Mouse (Mus musculus): Measurements from ENCODE around the gene Tmem108.

GRCm38 (mm10) chr9:103599908-103600307 is 161.7 kb downstream of the Tmem108 start:
- TF ChIP-seq CTCF (IDR thresholded peaks at IDR 0.05; ENCODE audit: control insufficient read depth, insufficient read depth, insufficient read length): no peak
- TF ChIP-seq CEBPB (IDR thresholded peaks at IDR 0.05; ENCODE audit: low read depth): no peak
- no peak for TF ChIP-seq MYOD1 (IDR thresholded peaks at IDR 0.05; ENCODE audit: control insufficient read depth, insufficient read length, low read depth)

Measured in C2C12 (cell line).